Mouse (Mus musculus) limb, embryonic 12.5 days (tissue): ENCODE results near the gene Caly. TPM values are rescaled to one million over a fixed set of nuclear protein-coding genes. Genes with fewer than 3 reads are reported as not detected.

Source experiments
- ATAC-seq: fragments of 200-750 bp; cut with Nextera tagmentation; 2 replicates; pipeline ENCODE4 v1.8.0; 2017; ENCODE audit warnings: low read depth, moderate TSS enrichment; ENCODE audit not compliant: insufficient number of reproducible peaks, insufficient read depth, low FRiP score, low TSS enrichment
- H3K27ac ChIP-seq: fragments of 300-500 bp; sonication (generic); 2 replicates; pipeline ENCODE4 v1.5.1; 2016; ENCODE audit warnings: mild to moderate bottlenecking, moderate library complexity
- H3K27me3 ChIP-seq: fragments of 300-500 bp; sonication (generic); 2 replicates; pipeline ENCODE4 v1.6.1; 2016; ENCODE audit warnings: mild to moderate bottlenecking, moderate library complexity
- H3K36me3 ChIP-seq: fragments of 300-500 bp; sonication (generic); 2 replicates; pipeline ENCODE4 v1.6.1; 2016; ENCODE audit warnings: mild to moderate bottlenecking, moderate library complexity
- H3K4me1 ChIP-seq: fragments of 300-500 bp; sonication (generic); replicated peaks from 2 replicates; pipeline ENCODE4 v1.6.1; 2016
- H3K4me2 ChIP-seq: fragments of 300-500 bp; sonication (generic); 2 replicates; pipeline ENCODE4 v1.6.1; 2016; ENCODE audit warnings: mild to moderate bottlenecking, moderate library complexity
- H3K4me3 ChIP-seq: fragments of 300-500 bp; sonication (generic); replicated peaks from 2 replicates; pipeline ENCODE4 v1.5.1; 2016; ENCODE audit warnings: mild to moderate bottlenecking
- H3K9ac ChIP-seq: fragments of 300-500 bp; sonication (generic); replicated peaks from 2 replicates; pipeline ENCODE4 v1.6.1; 2016; ENCODE audit warnings: mild to moderate bottlenecking, moderate library complexity
- H3K9me3 ChIP-seq: fragments of 300-500 bp; sonication (generic); 2 replicates; pipeline ENCODE4 v1.6.1; 2016; ENCODE audit warnings: mild to moderate bottlenecking, moderate library complexity
- WGBS: fragments of 180-500 bp; shearing (Covaris S2); methylation state at CpG from one replicate; pipeline ENCODE4 v1.1.7; 2016; 5-methylcytosine and 5-hydroxymethylcytosine counted together
- polyA plus RNA-seq: library from polyadenylated mRNA; unstranded; fragments of >200 nt; fragmentation: Nextera tagmentation; extraction: Ambion mirVana; gene quantifications from 2 replicates; pipeline ENCODE4 v1.2.1, GENCODE M21; 2016

Gene Caly
- polyA plus RNA-seq, 1 experiment from 2014 or later: 2.5 TPM

- H3K4me2 ChIP-seq: peak within 1 kb of the TSS; percentile 89
- H3K4me1 ChIP-seq: 0 out of 2 replicates have a peak, but pooled peaks cover 8% of the 10 kb centered on the region
- H3K36me3 ChIP-seq: peaks cover 23% of the 10 kb centered on the region
- H3K27ac ChIP-seq: peak within 1 kb of the TSS; percentile 92
- no peaks in the 10 kb centered on the region for H3K9me3 ChIP-seq
- ATAC-seq: peak; percentile 71
- no peaks in the 10 kb centered on the region for H3K27me3 ChIP-seq
- H3K9ac ChIP-seq: peak within 1 kb of the TSS; percentile 81
- 1% methylated on average over 23 of the region's 23 CpGs for WGBS
- H3K4me3 ChIP-seq: peak within 1 kb of the TSS; percentile 77
These were observed 33.4 kb upstream of the Caly start, which contains the start of gene Paox for GRCm38 (mm10) chr7:140115583-140116328. Gene Paox, plus strand, starts transcription at chr7:140115799.

- Histone ChIP-seq H3K4me2 (no peak overlapping the region), H3K4me3 (no peak overlapping the region), H3K4me1 (0 out of 2 replicates have a peak, but pooled peaks cover 8% of the 10 kb centered on the region), H3K9me3 (no peaks in the 10 kb centered on the region), H3K36me3 (peaks cover 60% of the 10 kb centered on the region), H3K27ac (no peak overlapping the region), H3K9ac (no peak overlapping the region), H3K27me3 (no peaks in the 10 kb centered on the region)
- ATAC-seq: no peak
- WGBS: 69% methylated on average over 3 of the region's 3 CpGs
These were observed 29.6 kb upstream of the Caly start for GRCm38 (mm10) chr7:140111943-140112342.

- Histone ChIP-seq H3K4me2 (no peak overlapping the region), H3K9me3 (no peaks in the 10 kb centered on the region), H3K27me3 (peaks cover 3% of the 10 kb centered on the region; the same call in 1 of the 2 replicates), H3K27ac (no peak overlapping the region), H3K36me3 (peaks cover 39% of the 10 kb centered on the region), H3K4me3 (no peak overlapping the region), H3K9ac (no peak overlapping the region), H3K4me1 (peaks cover 12% of the 10 kb centered on the region)
- no peak for ATAC-seq
- 71% methylated on average over 4 of the region's 4 CpGs for WGBS
These were observed 21.7 kb upstream of the Caly start for GRCm38 (mm10) chr7:140104009-140104408.

GRCm38 (mm10) chr7:140101993-140102860 is 19.9 kb upstream of the Caly start, which contains the start of gene Fuom:
Gene Fuom, minus strand, starts transcription at chr7:140102441.
- Histone ChIP-seq H3K9ac (peak within 1 kb of the TSS; percentile 65), H3K27ac (no peak within 1 kb of the TSS), H3K4me2 (peak within 1 kb of the TSS; percentile 76), H3K27me3 (peaks cover 3% of the 10 kb centered on the region; the same call in 1 of the 2 replicates), H3K9me3 (no peaks in the 10 kb centered on the region), H3K36me3 (peaks cover 22% of the 10 kb centered on the region), H3K4me1 (peaks cover 12% of the 10 kb centered on the region), H3K4me3 (peak within 1 kb of the TSS; percentile 48)
- WGBS: 2% methylated on average over 30 of the region's 30 CpGs
- peak; percentile 66; the same call in 1 of the 2 replicates for ATAC-seq

- H3K27ac ChIP-seq: no peak overlapping the region
- peak overlapping the region; percentile 76 for H3K4me2 ChIP-seq
- H3K9ac ChIP-seq: peak overlapping the region; percentile 65
- ATAC-seq: no peak
- 71% methylated on average over 10 of the region's 10 CpGs for WGBS
- no peaks in the 10 kb centered on the region for H3K9me3 ChIP-seq
- peaks cover 3% of the 10 kb centered on the region; the same call in 1 of the 2 replicates for H3K27me3 ChIP-seq
- peaks cover 12% of the 10 kb centered on the region for H3K4me1 ChIP-seq
- H3K36me3 ChIP-seq: peaks cover 16% of the 10 kb centered on the region
- peak overlapping the region; percentile 48 for H3K4me3 ChIP-seq
These were observed 19.1 kb upstream of the Caly start for GRCm38 (mm10) chr7:140101498-140101897.

- Histone ChIP-seq H3K9ac (no peak overlapping the region), H3K4me1 (peaks cover 15% of the 10 kb centered on the region), H3K9me3 (no peaks in the 10 kb centered on the region), H3K4me3 (no peak overlapping the region), H3K36me3 (peaks cover 3% of the 10 kb centered on the region; the same call in 1 of the 2 replicates), H3K4me2 (no peak overlapping the region), H3K27ac (no peak overlapping the region), H3K27me3 (peaks cover 6% of the 10 kb centered on the region)
- ATAC-seq: no peak
- 95% methylated on average over 1 of the region's 1 CpGs for WGBS
These were observed 16.1 kb upstream of the Caly start for GRCm38 (mm10) chr7:140098466-140098865.

- Histone ChIP-seq H3K27ac (no peak overlapping the region), H3K4me2 (no peak overlapping the region), H3K36me3 (peaks cover 3% of the 10 kb centered on the region; the same call in 1 of the 2 replicates), H3K9me3 (no peaks in the 10 kb centered on the region), H3K4me3 (no peak overlapping the region), H3K27me3 (peaks cover 5% of the 10 kb centered on the region), H3K4me1 (0 out of 2 replicates have a peak, but pooled peaks cover 3% of the 10 kb centered on the region), H3K9ac (no peak overlapping the region)
- no peak for ATAC-seq
These were observed 13.7 kb upstream of the Caly start for GRCm38 (mm10) chr7:140096055-140096454.

GRCm38 (mm10) chr7:140095556-140095955 is 13.2 kb upstream of the Caly start:
- no peaks in the 10 kb centered on the region for H3K9me3 ChIP-seq
- H3K27ac ChIP-seq: no peak overlapping the region
- 0 out of 2 replicates have a peak, but pooled peaks have one; percentile 53 for ATAC-seq
- peaks cover 3% of the 10 kb centered on the region; the same call in 1 of the 2 replicates for H3K36me3 ChIP-seq
- WGBS: 48% methylated on average over 1 of the region's 1 CpGs
- no peak overlapping the region for H3K9ac ChIP-seq
- H3K4me3 ChIP-seq: no peak overlapping the region
- H3K4me1 ChIP-seq: 0 out of 2 replicates have a peak, but pooled peaks cover 3% of the 10 kb centered on the region
- no peak overlapping the region for H3K4me2 ChIP-seq
- H3K27me3 ChIP-seq: peaks cover 3% of the 10 kb centered on the region; the same call in 1 of the 2 replicates

- H3K27me3 ChIP-seq: peaks cover 3% of the 10 kb centered on the region; the same call in 1 of the 2 replicates
- peaks cover 3% of the 10 kb centered on the region; the same call in 1 of the 2 replicates for H3K36me3 ChIP-seq
- no peak overlapping the region for H3K27ac ChIP-seq
- H3K9ac ChIP-seq: no peak overlapping the region; the same call in 1 of the 2 replicates
- no peak for ATAC-seq
- H3K9me3 ChIP-seq: no peaks in the 10 kb centered on the region
- WGBS: 55% methylated on average over 5 of the region's 5 CpGs
- H3K4me1 ChIP-seq: 0 out of 2 replicates have a peak, but pooled peaks cover 3% of the 10 kb centered on the region
- H3K4me2 ChIP-seq: no peak overlapping the region
- no peak overlapping the region for H3K4me3 ChIP-seq
These were observed 12.6 kb upstream of the Caly start for GRCm38 (mm10) chr7:140094954-140095353.

- Histone ChIP-seq H3K4me3 (no peak within 1 kb of the TSS), H3K4me1 (0 out of 2 replicates have a peak, but pooled peaks cover 3% of the 10 kb centered on the region), H3K27me3 (peaks cover 3% of the 10 kb centered on the region; the same call in 1 of the 2 replicates), H3K36me3 (no peaks in the 10 kb centered on the region), H3K4me2 (no peak within 1 kb of the TSS), H3K9ac (no peak within 1 kb of the TSS), H3K9me3 (no peaks in the 10 kb centered on the region), H3K27ac (no peak within 1 kb of the TSS)
- ATAC-seq: no peak
- 67% methylated on average over 5 of the region's 5 CpGs for WGBS
These were observed 10.7 kb upstream of the Caly start, which contains the start of gene Prap1 for GRCm38 (mm10) chr7:140092924-140093528. Gene Prap1, plus strand, starts transcription at chr7:140093395.
